Mouse (Mus musculus) midbrain, embryonic 16.5 days (tissue): ENCODE results near the gene Gbgt1. TPM values are rescaled to one million over a fixed set of nuclear protein-coding genes. Genes with fewer than 3 reads are reported as not detected.
A peak's percentile ranks its signal among the peaks of the same experiment; 100 is the strongest.

Experiments used
- ATAC-seq: fragments of 200-750 bp; cut with Nextera tagmentation; 2 replicates; pipeline ENCODE4 v1.8.0; 2017; ENCODE audit warnings: moderate TSS enrichment
- H3K27ac ChIP-seq: fragments of 300-500 bp; sonication (generic); 2 replicates; pipeline ENCODE4 v1.5.1; 2014; ENCODE audit warnings: mild to moderate bottlenecking, low read length, mixed read lengths
- H3K27me3 ChIP-seq: fragments of 300-500 bp; sonication (generic); 2 replicates; pipeline ENCODE4 v1.6.1; 2014; ENCODE audit warnings: low read depth, low read length, mixed read lengths; ENCODE audit not compliant: control insufficient read depth, insufficient read depth
- H3K36me3 ChIP-seq: fragments of 300-500 bp; sonication (generic); 2 replicates; pipeline ENCODE4 v1.6.1; 2014; ENCODE audit warnings: mild to moderate bottlenecking, low read length, moderate library complexity, mixed read lengths; ENCODE audit not compliant: control insufficient read depth, insufficient read depth
- H3K4me1 ChIP-seq: fragments of 300-500 bp; sonication (generic); 2 replicates; pipeline ENCODE4 v1.6.1; 2014; ENCODE audit warnings: mild to moderate bottlenecking, low read length, mixed read lengths; ENCODE audit not compliant: control insufficient read depth, insufficient read depth
- H3K4me2 ChIP-seq: fragments of 300-500 bp; sonication (generic); 2 replicates; pipeline ENCODE4 v1.6.1; 2014; ENCODE audit warnings: mild to moderate bottlenecking, low read length, mixed read lengths
- H3K4me3 ChIP-seq: fragments of 300-500 bp; sonication (generic); 2 replicates; pipeline ENCODE4 v1.5.1; 2014; ENCODE audit warnings: low read depth, mild to moderate bottlenecking, low read length, moderate library complexity, mixed read lengths
- H3K9ac ChIP-seq: fragments of 300-500 bp; sonication (generic); 2 replicates; pipeline ENCODE4 v1.6.1; 2014; ENCODE audit warnings: low read depth, low read length, mixed read lengths
- H3K9me3 ChIP-seq: fragments of 300-500 bp; sonication (generic); replicated peaks from 2 replicates; pipeline ENCODE4 v1.6.1; 2014; ENCODE audit warnings: mild to moderate bottlenecking, low read length, mixed read lengths; ENCODE audit not compliant: control insufficient read depth, poor library complexity, severe bottlenecking
- WGBS: fragments of 180-500 bp; shearing (Covaris S2); extraction: QIAGEN DNeasy Blood & Tissue Kit; methylation state at CpG from one replicate; pipeline ENCODE4 v1.1.7; 2014; 5-methylcytosine and 5-hydroxymethylcytosine counted together
- polyA plus RNA-seq: library from polyadenylated mRNA; unstranded; fragments of >200 nt; fragmentation: Nextera tagmentation; extraction: Ambion mirVana; gene quantifications from 2 replicates; pipeline ENCODE4 v1.2.1, GENCODE M21; 2015

The Gbgt1 gene
- polyA plus RNA-seq, 1 experiment from 2014 or later = 1.1 TPM

DNA sequence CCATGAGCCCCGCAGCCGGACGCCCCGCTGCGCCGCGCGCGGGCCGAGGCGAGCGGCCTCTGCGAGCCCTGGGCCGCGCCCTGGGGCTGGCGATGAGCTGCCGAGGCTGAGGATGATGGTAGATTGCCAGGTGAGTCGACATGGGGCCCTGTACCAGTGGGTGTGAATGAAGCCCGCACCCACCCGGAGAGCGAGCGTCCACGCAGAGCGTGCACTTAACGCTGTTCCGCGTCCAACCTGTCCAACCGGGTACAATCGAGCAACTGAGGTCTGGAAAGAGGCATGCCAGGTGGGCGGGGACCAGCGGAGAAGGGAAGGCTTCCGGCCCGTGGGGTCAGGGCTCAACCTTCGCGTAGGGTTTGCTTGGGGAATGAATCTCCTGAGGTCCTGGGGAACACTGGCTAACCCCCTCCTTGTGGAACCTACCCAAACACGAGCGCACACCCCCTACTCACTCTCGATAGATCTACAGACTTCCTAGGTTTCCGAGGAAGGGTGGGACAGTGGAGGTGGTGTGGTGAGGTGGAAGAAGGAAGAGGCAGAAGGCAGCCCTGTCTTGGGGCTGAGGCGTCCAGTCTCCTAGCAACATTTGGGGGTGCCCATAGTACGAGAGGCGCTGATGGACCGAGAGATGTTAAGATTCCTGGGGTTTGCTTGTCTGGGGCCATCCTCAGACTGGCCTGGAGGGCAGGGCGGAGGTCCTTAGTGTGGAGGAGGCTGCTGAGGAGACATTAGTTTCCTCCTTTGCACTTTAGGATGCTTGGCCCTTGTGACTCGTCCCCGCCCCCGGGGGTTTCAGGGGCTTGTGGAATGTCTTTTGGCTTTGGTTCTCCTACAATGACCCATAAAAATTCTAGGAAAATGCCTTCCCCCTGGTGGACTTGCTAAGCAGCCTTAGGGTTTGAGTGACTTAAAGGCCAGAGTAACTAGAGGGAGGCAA, 17.0 kb downstream of the Gbgt1 start:
- H3K9me3 ChIP-seq = no peaks in the 10 kb centered on the region
- peaks cover 43% of the 10 kb centered on the region for H3K4me1 ChIP-seq
- H3K36me3 ChIP-seq = no peaks in the 10 kb centered on the region
- no peaks in the 10 kb centered on the region for H3K27me3 ChIP-seq
- peak; percentile 53 for ATAC-seq
- H3K4me3 ChIP-seq = peak overlapping the region; percentile 64
- 4% methylated on average over 44 of the region's 47 CpGs for WGBS
- H3K9ac ChIP-seq = peak overlapping the region; percentile 90
- peak overlapping the region; percentile 97 for H3K4me2 ChIP-seq
- H3K27ac ChIP-seq = peak overlapping the region; percentile 92

DNA sequence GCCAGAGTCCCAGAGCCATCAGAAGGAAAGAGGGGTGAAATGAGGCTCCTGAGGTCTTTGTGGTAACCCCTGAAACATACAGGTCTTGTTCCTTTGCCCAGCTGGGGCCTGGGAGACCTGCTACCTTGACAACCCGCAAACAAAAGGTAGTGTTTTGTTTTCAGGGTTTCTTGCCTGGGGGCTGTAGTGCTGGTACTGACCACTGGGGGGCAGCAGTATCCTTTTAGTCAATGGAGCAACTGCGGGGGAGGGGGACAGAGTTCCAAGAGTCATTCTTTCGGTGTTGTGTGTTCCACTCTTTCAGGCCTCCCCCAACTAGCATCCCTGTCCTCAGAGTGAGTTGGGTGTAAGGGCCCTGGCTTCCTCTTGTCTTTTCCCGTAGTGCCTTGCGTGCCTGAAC, 17.8 kb downstream of the Gbgt1 start:
- 9% methylated on average over 5 of the region's 5 CpGs for WGBS
- Histone ChIP-seq H3K9ac (peak overlapping the region; percentile 90), H3K27ac (peak overlapping the region; percentile 92), H3K27me3 (no peaks in the 10 kb centered on the region), H3K4me2 (peak overlapping the region; percentile 97), H3K9me3 (no peaks in the 10 kb centered on the region), H3K4me3 (peak overlapping the region; percentile 64), H3K4me1 (peaks cover 48% of the 10 kb centered on the region), H3K36me3 (no peaks in the 10 kb centered on the region)
- ATAC-seq = no peak; the same call in 1 of the 2 replicates

DNA sequence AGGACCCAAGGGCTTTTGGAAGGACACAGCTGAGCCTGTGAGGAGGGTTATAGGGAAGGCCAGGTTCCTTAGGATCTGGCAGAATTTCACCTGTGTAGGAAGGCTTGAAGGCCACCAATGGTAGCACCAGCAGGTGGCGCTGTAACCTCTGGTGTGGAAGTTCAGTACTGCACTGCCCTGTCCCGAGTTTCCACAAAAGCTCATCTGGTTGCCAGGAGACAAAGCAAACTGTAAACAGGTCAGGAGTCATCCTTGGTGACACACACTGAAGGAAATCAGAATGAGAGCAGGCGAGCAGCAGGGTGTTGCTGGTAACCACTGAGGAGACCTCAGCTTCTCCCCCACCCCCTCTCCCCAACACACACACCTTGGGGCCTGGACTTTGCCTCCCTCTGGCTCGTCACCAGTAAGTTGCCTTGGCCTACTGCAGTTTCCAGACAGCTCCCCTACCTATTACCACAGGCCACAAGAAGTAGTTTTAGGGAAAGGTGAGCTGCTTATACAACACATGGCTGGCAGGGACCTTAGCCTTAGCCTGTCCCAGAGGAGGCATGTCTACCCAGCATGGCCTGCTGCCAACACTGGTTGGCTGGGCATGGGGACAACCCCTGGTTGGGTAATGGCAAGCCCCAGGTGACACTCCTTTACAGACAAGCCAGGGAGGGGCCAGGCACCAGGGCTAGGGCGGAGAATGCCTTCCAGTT, 20.7 kb downstream of the Gbgt1 start:
- H3K36me3 ChIP-seq = no peaks in the 10 kb centered on the region
- H3K4me1 ChIP-seq = peaks cover 60% of the 10 kb centered on the region
- WGBS = 46% methylated on average over 5 of the region's 5 CpGs
- no peak overlapping the region for H3K9ac ChIP-seq
- H3K27ac ChIP-seq = peak overlapping the region; percentile 33
- ATAC-seq = no peak
- no peak overlapping the region for H3K4me3 ChIP-seq
- no peaks in the 10 kb centered on the region for H3K9me3 ChIP-seq
- peak overlapping the region; percentile 34; the same call in 1 of the 2 replicates for H3K4me2 ChIP-seq
- no peaks in the 10 kb centered on the region for H3K27me3 ChIP-seq

DNA sequence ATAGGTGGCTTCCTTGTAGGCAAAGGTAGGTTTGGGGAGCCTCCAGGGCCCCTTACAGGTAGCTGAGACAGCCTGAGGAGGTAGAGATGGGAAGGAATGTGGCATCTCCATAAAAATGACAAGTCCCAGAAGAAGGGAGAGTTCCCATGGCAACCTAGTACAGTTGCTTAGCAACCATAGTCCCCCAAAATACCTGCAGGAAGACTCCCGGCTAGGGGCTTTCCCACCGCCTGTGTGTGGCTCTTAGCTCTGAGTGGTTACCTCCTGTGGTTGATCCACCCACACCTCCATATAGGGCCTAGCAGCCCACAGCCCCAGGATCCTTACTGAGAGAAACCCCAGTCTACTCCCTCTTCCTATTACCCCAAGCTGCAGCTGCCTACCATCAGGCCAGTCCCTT, 21.5 kb downstream of the Gbgt1 start:
- H3K9me3 ChIP-seq = no peaks in the 10 kb centered on the region
- peak overlapping the region; percentile 33 for H3K27ac ChIP-seq
- H3K27me3 ChIP-seq = no peaks in the 10 kb centered on the region
- peak; percentile 47 for ATAC-seq
- peak overlapping the region; percentile 34; the same call in 1 of the 2 replicates for H3K4me2 ChIP-seq
- 21% methylated on average over 2 of the region's 2 CpGs for WGBS
- no peak overlapping the region for H3K4me3 ChIP-seq
- H3K9ac ChIP-seq = peak overlapping the region; percentile 27; the same call in 1 of the 2 replicates
- no peaks in the 10 kb centered on the region for H3K36me3 ChIP-seq
- H3K4me1 ChIP-seq = peaks cover 60% of the 10 kb centered on the region

DNA sequence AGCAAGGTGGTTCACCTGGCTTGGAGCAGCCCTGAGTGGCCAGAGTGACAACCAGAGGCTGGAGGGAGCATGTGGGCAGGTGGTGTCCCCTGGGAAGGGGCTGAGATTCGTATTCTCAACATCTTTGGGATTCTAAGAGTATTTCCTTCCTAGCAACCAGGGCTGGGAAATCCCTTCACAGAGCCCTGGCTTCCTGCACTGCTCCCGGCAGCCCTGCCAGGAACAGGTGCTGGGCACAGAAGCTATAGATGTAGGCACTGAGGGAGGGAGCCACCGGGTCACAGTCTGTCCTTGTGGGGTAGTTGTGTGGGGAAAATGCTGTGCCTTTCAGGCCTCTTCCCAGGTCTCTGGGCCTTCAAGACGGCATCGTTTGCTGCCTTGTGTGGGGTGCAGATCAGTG, 23.9 kb downstream of the Gbgt1 start:
- ATAC-seq = no peak
- Histone ChIP-seq H3K9me3 (no peaks in the 10 kb centered on the region), H3K4me3 (no peak overlapping the region), H3K27me3 (no peaks in the 10 kb centered on the region), H3K9ac (peak overlapping the region; percentile 2; the same call in 1 of the 2 replicates), H3K27ac (no peak overlapping the region), H3K36me3 (no peaks in the 10 kb centered on the region), H3K4me2 (no peak overlapping the region), H3K4me1 (peaks cover 64% of the 10 kb centered on the region)
- WGBS = 67% methylated on average over 5 of the region's 5 CpGs

DNA sequence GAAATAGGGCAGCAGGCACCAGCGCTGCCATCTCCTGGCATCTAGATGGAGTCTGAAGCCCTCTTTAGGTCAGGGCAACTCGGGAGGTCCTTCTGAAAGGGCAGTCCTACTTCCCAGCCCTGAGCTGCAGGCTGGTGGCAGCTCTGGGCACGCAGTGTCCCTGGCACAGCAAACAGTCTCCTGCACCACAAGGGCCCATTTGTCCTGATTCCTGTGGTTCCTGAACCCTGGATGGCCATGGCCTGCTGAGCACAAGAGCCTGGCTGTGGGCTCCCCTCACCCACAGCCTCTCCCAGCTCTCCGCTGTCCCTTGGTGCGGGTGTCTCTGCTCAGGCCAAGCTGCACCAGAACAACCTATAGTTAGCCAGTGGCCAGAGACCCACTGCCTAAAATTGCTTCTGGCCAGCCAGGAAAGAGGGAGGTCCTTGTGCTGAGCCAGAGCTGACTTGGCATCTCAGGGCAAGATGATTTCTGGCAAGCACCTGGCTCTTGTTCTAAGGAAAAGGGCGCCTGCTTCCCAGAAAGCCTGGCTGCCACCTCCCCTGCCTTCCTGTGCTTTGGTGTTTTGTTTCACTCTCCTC, 25.0 kb downstream of the Gbgt1 start:
- Histone ChIP-seq H3K36me3 (no peaks in the 10 kb centered on the region), H3K4me3 (no peak overlapping the region), H3K27me3 (no peaks in the 10 kb centered on the region), H3K9me3 (no peaks in the 10 kb centered on the region), H3K4me2 (no peak overlapping the region), H3K9ac (no peak overlapping the region), H3K27ac (no peak overlapping the region), H3K4me1 (peaks cover 62% of the 10 kb centered on the region)
- no peak for ATAC-seq
- 85% methylated on average over 6 of the region's 6 CpGs for WGBS

DNA sequence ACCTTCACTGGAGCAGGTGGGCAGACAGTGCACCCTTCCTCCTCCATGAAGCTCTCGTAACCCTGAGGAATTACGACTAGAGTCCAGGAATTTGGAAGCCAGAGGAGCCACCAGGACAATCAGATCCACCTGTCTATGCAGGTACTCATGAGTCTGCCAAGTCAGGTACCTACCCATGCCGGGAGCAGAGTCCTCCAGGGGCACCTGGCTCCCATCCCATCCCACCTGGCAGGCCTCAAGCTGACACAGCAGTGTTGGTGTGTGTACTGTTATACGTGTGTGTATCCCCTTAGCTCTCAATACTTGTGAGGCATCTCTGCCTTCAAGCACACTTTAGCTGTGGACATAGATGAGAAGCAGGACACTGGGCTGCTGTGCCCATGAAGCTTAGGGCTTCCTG, 25.5 kb downstream of the Gbgt1 start:
- H3K36me3 ChIP-seq = no peaks in the 10 kb centered on the region
- no peak overlapping the region for H3K27ac ChIP-seq
- peaks cover 58% of the 10 kb centered on the region for H3K4me1 ChIP-seq
- no peak for ATAC-seq
- H3K9ac ChIP-seq = no peak overlapping the region
- no peak overlapping the region for H3K4me2 ChIP-seq
- H3K4me3 ChIP-seq = no peak overlapping the region
- WGBS = 89% methylated on average over 4 of the region's 4 CpGs
- H3K9me3 ChIP-seq = no peaks in the 10 kb centered on the region
- H3K27me3 ChIP-seq = no peaks in the 10 kb centered on the region

DNA sequence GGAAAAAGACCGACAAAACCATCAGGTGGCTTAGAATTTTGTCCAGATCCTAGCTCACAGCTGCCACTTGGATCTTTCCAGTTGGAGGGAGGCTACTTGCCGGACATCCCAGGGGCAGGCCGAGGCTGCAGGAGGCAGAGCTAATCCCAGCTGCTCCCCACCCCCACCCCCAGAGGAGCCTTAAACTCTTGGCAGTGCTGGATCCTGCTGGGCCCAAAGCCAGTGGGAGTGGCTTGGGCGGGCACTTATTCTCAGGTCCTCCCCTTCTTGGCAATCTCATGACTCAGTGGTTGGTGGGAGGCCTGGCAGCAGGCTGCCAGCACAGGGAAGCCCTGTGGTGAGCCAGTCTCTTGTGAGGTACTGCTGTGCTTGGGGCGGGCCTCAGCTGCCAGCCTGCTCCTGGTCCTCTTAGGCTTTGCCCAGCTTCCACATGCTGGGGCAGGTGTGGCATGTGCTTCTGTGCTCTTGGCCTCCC, 27.0 kb downstream of the Gbgt1 start:
- Histone ChIP-seq H3K4me1 (peaks cover 57% of the 10 kb centered on the region), H3K36me3 (no peaks in the 10 kb centered on the region), H3K9ac (no peak overlapping the region), H3K4me3 (no peak overlapping the region), H3K4me2 (no peak overlapping the region), H3K9me3 (no peaks in the 10 kb centered on the region), H3K27ac (0 out of 2 replicates have a peak overlapping the region, but pooled peaks have one; percentile 30), H3K27me3 (no peaks in the 10 kb centered on the region)
- peak; percentile 72 for ATAC-seq
- WGBS = 8% methylated on average over 5 of the region's 5 CpGs
